Mouse (Mus musculus) thymus, adult 2 months (tissue): ENCODE measurements around the gene Fadd.

Experiments
- CTCF ChIP-seq: fragments of 200-500 bp; IDR thresholded peaks from 2 replicates; pipeline ENCODE4 v1.5.1; 2012; ENCODE audit warnings: mild to moderate bottlenecking, control low read depth, low read length, moderate library complexity, borderline replicate concordance; ENCODE audit not compliant: control insufficient read depth, poor library complexity, insufficient read depth; ENCODE audit errors: extremely low read depth
- POLR2A ChIP-seq: fragments of 200-500 bp; IDR thresholded peaks from 2 replicates; pipeline ENCODE4 v1.6.1; 2012; ENCODE audit warnings: mild to moderate bottlenecking, low read length, control low read depth, moderate library complexity; ENCODE audit not compliant: control insufficient read depth, poor library complexity, insufficient read depth; ENCODE audit errors: extremely low read depth

DNA sequence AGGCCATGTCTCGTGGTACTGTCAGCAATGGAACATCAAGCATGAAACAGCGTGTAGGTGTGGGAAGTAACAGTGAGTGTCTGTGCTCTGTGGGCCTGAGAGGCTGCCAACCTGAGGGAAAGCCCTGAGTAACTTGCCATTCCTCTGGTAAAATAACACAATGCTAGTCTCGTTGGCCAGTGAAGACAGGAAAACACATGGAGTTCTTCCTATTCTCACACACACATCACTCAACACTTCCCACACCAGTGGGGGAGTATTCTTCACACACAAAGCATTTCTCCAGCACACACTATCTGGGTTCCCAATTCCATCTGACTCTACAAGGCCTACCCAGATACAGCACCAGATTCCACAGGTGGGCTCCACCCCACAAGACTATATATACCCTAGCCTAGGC lies 52.4 kb downstream of the Fadd start:
- no peak for TF ChIP-seq CTCF
- TF ChIP-seq POLR2A, result no peak
